Mouse (Mus musculus): ENCODE measurements around the gene Ryr2.

DNA sequence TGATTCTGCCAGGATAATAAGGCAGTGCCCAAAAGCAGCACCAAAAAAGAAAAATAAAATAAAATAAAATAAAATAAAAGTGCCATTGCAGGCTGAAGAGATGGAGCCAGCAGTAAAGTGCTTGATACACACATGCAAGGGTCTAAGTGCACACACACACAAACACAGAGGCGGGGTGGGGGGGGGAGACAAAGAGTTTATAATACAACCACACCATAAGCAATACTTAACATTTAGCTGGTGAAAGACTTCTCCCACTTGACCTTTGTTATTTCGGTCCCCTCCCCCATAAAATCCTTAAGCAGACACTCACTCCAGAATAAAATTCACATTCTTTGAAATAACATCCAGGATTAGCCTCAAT, 22.7 kb downstream of the Ryr2 start:
- TF ChIP-seq CTCF (IDR thresholded peaks at IDR 0.05; ENCODE audit: low read depth) (no peak), EP300 (IDR thresholded peaks at IDR 0.05; ENCODE audit: low read depth) (no peak)
